Mouse (Mus musculus): ENCODE results near the gene Vipr1. TPM values are rescaled to one million over a fixed set of nuclear protein-coding genes. Genes with fewer than 3 reads are reported as not detected.

The Vipr1 gene
- total RNA-seq, 1 experiment from 2014 or later: 0.45 TPM

Other genes starting within 250 kb of the Vipr1 start
- gene Cck, start 147.0 kb upstream of the Vipr1 start, total RNA-seq (2017): not detected in 2 replicates
- not detected in 2 replicates for gene Lyzl4, start 620 bp upstream of the Vipr1 start, total RNA-seq (2017)
- gene Sec22c, start 62.8 kb downstream of the Vipr1 start, total RNA-seq (2017): 4.3 and 4.4 TPM in 2 replicates
- 27.1 and 30.0 TPM in 2 replicates for gene Ss18l2, start 67.6 kb downstream of the Vipr1 start, total RNA-seq (2017)
- 155 and 156 TPM in 2 replicates for gene Nktr, start 76.5 kb downstream of the Vipr1 start, total RNA-seq (2017)
- 2.8 and 3.0 TPM in 2 replicates for gene Zfp651, start 116.6 kb downstream of the Vipr1 start, total RNA-seq (2017)
- gene Klhl40, start 134.9 kb downstream of the Vipr1 start, total RNA-seq (2017): not detected in 2 replicates
- not detected in 2 replicates for gene Hhatl, start 149.8 kb downstream of the Vipr1 start, total RNA-seq (2017)
- gene Ccdc13, start 196.7 kb downstream of the Vipr1 start, total RNA-seq (2017): 0.50 TPM in 1 of 2 replicates, not detected in the other
- 15.9 and 26.9 TPM in 2 replicates for gene Higd1a, start 215.6 kb downstream of the Vipr1 start, total RNA-seq (2017)

Data from hematopoietic stem cell, adult 5-6 weeks (primary cell).